Mouse (Mus musculus): Measurements from ENCODE around the gene Tll2. TPM values are rescaled to one million over a fixed set of nuclear protein-coding genes. Genes with fewer than 3 reads are reported as not detected.

Tll2 gene
- polyA plus RNA-seq, 1 experiment from 2014 or later, result 0.03 TPM

- ChIA-PET CTCF (interaction anchor here (1.5 to 2.5 kb wide), 2 partner anchors 9 to 37 kb away, joined by 6 to 9 read pairs; no protein-coding TSS in a partner anchor), POLR2A (no interaction called here)
- in situ Hi-C loops (cut with MboI; ENCODE audit: low pct_unique_long_range_greater_than_20kb), result no loop called here
- peaks cover 4% of the 10 kb centered on the region for H3K27me3 ChIP-seq
- peak; percentile 55 for TF ChIP-seq CTCF (IDR thresholded peaks at IDR 0.05)
- ATAC-seq (no peak), DNase-seq (ENCODE audit: low read depth, low spot score) (no peak)
These were observed 153.1 kb downstream of the Tll2 start for GRCm38 (mm10) chr19:41053530-41053929.

- TF ChIP-seq CTCF (IDR thresholded peaks at IDR 0.05), result no peak
- ChIA-PET POLR2A (no interaction called here), CTCF (interaction anchor here (1.5 to 2.5 kb wide), 2 partner anchors 10 to 36 kb away, joined by 6 to 9 read pairs; no protein-coding TSS in a partner anchor)
- DNase-seq (ENCODE audit: low read depth, low spot score) (no peak), ATAC-seq (no peak)
- in situ Hi-C loops (cut with MboI; ENCODE audit: low pct_unique_long_range_greater_than_20kb), result no loop called here
- H3K27me3 ChIP-seq, result peaks cover 4% of the 10 kb centered on the region
These were observed 154.4 kb downstream of the Tll2 start for GRCm38 (mm10) chr19:41052247-41052646.

GRCm38 (mm10) chr19:41051714-41052113 lies 154.9 kb downstream of the Tll2 start:
- ChIA-PET POLR2A (no interaction called here), CTCF (interaction anchor here (1.5 to 2.5 kb wide), 2 partner anchors 10 to 36 kb away, joined by 6 to 9 read pairs; no protein-coding TSS in a partner anchor)
- H3K27me3 ChIP-seq, result peaks cover 4% of the 10 kb centered on the region
- ATAC-seq, result no peak
- no peak for DNase-seq (ENCODE audit: low read depth, low spot score)
- TF ChIP-seq CTCF (IDR thresholded peaks at IDR 0.05), result no peak
- in situ Hi-C loops (cut with MboI; ENCODE audit: low pct_unique_long_range_greater_than_20kb), result no loop called here

- peak; percentile 27 for DNase-seq (ENCODE audit: low read depth, low spot score)
- ATAC-seq, result peak; percentile 54
- no peaks in the 10 kb centered on the region for H3K27me3 ChIP-seq
- POLR2A ChIA-PET, result no interaction called here
- in situ Hi-C loops (cut with MboI; ENCODE audit: low pct_unique_long_range_greater_than_20kb), result no loop called here
- no peak for TF ChIP-seq CTCF (IDR thresholded peaks at IDR 0.05)
- CTCF ChIA-PET, result interaction anchor here (1.1 kb wide), 1 partner anchor 14 kb away, joined by 3 read pairs; no protein-coding TSS in a partner anchor
These were observed 158.5 kb downstream of the Tll2 start for GRCm38 (mm10) chr19:41048187-41048559.

- in situ Hi-C loops (cut with MboI; ENCODE audit: low pct_unique_long_range_greater_than_20kb), result no loop called here
- DNase-seq (ENCODE audit: low read depth, low spot score), result no peak
- no peaks in the 10 kb centered on the region for H3K27me3 ChIP-seq
- ChIA-PET POLR2A (interaction anchor here (0.7 kb wide), 4 partner anchors 13 to 347 kb away, joined by 3 to 4 read pairs (median 3); no protein-coding TSS in a partner anchor), CTCF (interaction anchor here (1.1 to 2.0 kb wide), 2 partner anchors 11 to 14 kb away, joined by 3 to 8 read pairs; no protein-coding TSS in a partner anchor)
- ATAC-seq, result peak; percentile 9
- TF ChIP-seq CTCF (IDR thresholded peaks at IDR 0.05), result no peak
These were observed 159.0 kb downstream of the Tll2 start for GRCm38 (mm10) chr19:41047437-41048186.

- ChIA-PET POLR2A (no interaction called here), CTCF (interaction anchor here (1.6 kb wide), 1 partner anchor 29 kb away, joined by 4 read pairs; no protein-coding TSS in a partner anchor)
- no peak for ATAC-seq
- DNase-seq (ENCODE audit: low read depth, low spot score), result no peak
- TF ChIP-seq CTCF (IDR thresholded peaks at IDR 0.05), result no peak
- peaks cover 4% of the 10 kb centered on the region for H3K27me3 ChIP-seq
- in situ Hi-C loops (cut with MboI; ENCODE audit: low pct_unique_long_range_greater_than_20kb), result no loop called here
These were observed 161.4 kb downstream of the Tll2 start for GRCm38 (mm10) chr19:41045091-41045770.

- no peak for TF ChIP-seq CTCF (IDR thresholded peaks at IDR 0.05)
- no peak for DNase-seq (ENCODE audit: low read depth, low spot score)
- in situ Hi-C loops (cut with MboI; ENCODE audit: low pct_unique_long_range_greater_than_20kb), result no loop called here
- H3K27me3 ChIP-seq, result peaks cover 24% of the 10 kb centered on the region
- ATAC-seq, result no peak
- ChIA-PET CTCF (no interaction called here), POLR2A (no interaction called here)
These were observed 167.5 kb downstream of the Tll2 start for GRCm38 (mm10) chr19:41039110-41039509.

- in situ Hi-C loops (cut with MboI; ENCODE audit: low pct_unique_long_range_greater_than_20kb), result no loop called here
- ATAC-seq, result no peak
- H3K27me3 ChIP-seq, result peaks cover 24% of the 10 kb centered on the region
- ChIA-PET POLR2A (no interaction called here), CTCF (interaction anchor here (2.6 kb wide), 1 partner anchor 11 kb away, joined by 8 read pairs; no protein-coding TSS in a partner anchor)
- no peak for DNase-seq (ENCODE audit: low read depth, low spot score)
- TF ChIP-seq CTCF (IDR thresholded peaks at IDR 0.05), result no peak
These were observed 170.7 kb downstream of the Tll2 start for GRCm38 (mm10) chr19:41035809-41036551.

Other genes starting within 250 kb of the Tll2 start
- 78.4 TPM for gene Blnk, start 212.3 kb downstream of the Tll2 start, polyA plus RNA-seq (2021)
- 0.03 TPM for gene Dntt, start 177.6 kb downstream of the Tll2 start, polyA plus RNA-seq (2021)
- not detected for gene Opalin, start 129.7 kb downstream of the Tll2 start, polyA plus RNA-seq (2021)
- gene Tm9sf3, start 57.2 kb upstream of the Tll2 start, polyA plus RNA-seq (2021), result 304 TPM
- gene Pik3ap1, start 178.3 kb upstream of the Tll2 start, polyA plus RNA-seq (2021), result 0.19 TPM

All from Patski (cell line).